Mouse (Mus musculus) gastrocnemius, postnatal 10 days (tissue): Measurements from ENCODE around the gene Ewsr1. TPM values are rescaled to one million over a fixed set of nuclear protein-coding genes. Genes with fewer than 3 reads are reported as not detected.

ENCODE experiments used
- DNase-seq: peaks from one replicate; pipeline ENCODE4 v3.0.0; 2021; ENCODE audit warnings: mixed read lengths
- total RNA-seq, 2 experiments: library from RNA; stranded (reverse); gene quantifications; 2 replicates each; pipeline ENCODE4 v1.2.3; 2021

Ewsr1 gene
- total RNA-seq, 2 experiments from 2014 or later, result 141 to 189 TPM

DNA sequence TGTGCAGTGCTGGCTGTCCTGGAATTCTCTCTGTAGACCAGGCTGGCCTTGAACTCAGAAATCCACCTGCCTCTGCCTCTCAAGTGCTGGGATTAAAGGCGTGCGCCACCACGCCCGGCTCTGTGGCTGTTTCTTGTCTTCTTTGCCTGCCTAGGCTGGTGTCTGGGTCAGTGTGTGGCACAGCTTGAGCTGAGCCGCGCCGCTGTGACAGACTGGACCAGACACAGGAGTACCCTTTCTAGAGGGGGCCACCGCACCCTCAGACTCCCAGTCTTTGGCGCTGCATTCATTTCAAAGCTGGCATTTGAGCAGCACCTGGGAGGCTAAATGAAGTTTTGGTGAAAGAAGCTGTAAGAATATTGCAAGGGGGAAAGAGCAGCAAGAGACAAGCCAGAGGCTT, 40.3 kb downstream of the Ewsr1 start:
- DNase-seq, result no peak

DNA sequence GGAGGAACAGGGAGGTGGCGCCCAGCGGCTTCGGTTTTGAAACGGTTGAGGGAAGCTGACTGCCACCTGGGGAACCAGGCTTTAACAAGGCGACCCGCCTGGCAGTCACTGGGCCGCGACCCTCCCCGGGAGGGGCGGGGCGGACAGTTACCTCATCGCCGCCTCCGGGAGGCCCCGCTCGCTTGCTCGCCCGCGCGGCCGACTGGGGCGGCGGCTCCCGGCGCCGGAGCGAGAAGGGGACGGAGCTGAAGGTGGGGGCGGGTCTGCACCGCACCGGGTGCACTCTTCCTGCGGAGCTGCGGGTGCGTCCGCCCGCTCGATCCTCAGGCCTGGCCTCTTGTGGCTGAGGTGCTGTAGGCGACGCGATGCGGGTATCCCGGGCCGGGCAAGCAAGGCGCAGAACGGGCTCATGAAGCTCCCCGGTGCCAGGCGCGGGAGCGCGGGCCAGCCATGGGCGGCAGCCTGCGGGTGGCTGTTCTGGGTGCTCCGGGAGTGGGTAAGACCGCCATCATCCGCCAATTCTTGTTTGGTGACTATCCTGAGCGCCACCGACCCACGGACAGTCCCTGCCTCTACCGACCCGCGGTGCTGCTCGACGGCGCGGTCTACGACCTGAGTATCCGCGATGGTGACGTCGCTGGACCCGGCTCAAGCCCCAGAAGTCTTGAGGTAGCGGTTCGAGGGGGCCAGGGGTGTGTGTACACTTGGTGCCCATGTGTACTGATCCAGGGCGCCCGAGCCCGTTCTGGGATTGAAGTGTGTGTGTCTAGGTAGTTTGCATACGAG, 41.0 kb downstream of the Ewsr1 start, which contains the start of gene Rasl10a:
Gene Rasl10a (plus strand): TSS at position 273 of the 786 bp plus-strand sequence.
- peak; percentile 46 for DNase-seq

DNA sequence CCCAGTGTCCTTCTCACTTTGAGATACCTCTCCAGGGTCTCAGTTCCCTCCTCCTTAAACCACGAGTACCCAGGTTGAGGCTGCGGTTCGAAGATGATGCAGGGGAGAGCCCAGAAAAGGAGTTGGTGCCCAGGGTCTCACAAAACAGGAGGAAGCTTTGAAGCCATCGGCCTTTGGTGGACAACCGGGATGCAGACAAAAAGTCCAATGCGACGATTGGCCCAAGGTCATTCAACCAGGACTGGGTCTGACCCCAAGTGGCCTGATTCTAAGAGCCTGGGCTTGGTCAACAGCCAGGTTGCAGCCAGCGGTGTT, 41.6 kb downstream of the Ewsr1 start:
- no peak for DNase-seq

DNA sequence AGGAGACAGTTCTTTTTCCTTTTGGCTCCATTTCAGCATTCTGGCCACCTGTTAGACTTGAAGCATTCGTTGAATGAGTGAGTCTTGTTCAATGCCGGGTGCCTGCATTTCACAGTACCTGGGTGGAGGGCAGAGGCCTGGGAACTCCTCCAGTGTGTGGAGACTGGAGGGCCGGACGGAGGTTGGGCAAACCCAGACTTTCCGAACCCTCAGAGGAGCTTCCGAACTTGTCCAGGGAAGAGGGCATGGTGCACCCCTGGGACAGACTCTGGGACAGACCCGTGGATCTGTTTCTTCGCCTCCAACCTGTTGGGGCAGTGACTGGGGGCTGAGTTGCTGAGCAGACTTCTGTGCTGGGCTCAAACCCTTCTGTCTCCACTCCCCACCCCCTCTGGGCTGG, 42.0 kb downstream of the Ewsr1 start:
- no peak for DNase-seq

DNA sequence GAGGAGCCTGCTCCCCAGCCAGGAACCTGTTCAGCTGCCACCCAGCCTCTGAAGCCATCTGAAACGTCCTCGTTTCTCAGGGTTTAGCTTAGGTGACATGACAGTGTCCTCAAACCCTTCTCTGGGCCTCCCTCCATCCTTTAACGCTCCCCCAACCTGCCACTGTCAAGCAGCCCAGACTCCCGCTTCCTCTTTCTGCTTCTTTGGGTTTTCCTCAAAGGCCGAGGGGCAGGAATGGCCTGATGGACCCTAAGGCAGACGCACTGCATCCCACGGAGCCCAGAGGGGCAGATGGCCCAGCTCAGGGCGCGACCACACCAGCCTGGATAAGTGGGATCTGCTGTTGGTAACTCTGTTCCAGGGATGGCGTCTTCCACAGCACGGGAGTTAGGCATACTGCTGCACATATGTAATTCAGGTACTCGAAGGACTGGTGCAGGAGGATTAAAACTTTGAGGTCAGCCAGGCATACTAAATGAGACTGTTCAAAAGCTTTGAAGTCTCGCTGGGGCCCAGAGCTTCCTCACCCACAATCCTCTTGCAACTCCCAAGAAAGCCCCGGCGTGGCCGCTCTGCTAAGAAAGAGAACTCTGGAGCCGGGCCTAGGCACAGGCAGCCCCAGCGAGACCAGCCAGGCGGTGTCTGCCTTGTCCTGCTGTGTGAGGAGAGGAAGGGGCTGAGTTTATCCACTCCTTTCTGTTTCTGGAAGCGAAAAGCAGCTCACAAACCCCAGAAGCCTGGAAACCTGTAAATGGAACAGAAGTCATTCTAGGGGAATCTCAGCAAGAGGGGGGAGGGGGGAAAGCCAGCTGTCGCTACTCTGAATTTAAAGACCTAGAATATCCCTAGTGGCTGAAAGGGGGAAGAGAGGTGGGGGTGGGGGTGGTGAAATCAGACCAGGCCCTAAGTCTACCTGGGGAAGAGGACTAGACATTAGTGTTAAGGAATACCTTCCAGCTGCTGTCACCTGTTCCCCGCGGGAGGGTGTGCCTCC, 42.8 kb downstream of the Ewsr1 start:
- DNase-seq, result no peak

DNA sequence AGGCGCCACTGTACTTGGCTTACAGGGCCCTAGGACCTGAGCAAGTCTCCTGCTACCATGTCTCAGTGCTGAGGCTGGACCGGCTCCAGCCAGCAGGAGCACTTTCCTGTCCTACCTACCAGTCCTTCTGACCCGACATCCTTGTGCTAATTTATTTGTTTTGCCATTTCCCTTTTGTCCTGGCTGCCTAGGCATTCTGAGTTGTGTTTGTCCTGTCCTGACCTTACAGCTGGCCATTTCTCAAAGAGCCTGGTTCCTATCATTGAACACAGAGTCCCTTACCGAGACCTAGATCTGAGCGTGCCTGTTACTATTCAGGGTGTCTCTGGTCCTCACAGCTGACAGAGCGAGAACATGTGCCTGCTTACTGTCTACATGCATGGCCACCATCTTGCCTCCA, 44.2 kb downstream of the Ewsr1 start:
- DNase-seq, result no peak

DNA sequence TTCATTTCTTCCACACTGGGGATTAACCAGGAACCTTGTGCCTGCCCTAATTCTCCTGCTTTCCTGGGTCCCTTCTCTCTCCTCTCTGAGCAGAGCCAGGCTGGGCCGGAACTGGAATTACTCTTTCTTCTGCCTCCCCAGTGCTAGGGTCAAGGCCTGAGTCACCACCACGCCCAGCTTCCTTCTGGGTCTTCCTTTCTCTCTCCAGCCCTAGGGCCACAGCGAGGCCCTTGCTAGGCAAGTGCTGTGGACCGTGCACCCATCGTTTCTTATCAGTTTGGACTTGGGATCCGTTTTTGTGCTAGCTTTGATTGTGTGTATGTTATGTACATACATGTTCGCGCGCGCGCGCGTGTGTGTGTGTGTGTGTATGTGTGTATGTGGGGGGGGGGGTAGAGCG, 44.9 kb downstream of the Ewsr1 start:
- no peak for DNase-seq

DNA sequence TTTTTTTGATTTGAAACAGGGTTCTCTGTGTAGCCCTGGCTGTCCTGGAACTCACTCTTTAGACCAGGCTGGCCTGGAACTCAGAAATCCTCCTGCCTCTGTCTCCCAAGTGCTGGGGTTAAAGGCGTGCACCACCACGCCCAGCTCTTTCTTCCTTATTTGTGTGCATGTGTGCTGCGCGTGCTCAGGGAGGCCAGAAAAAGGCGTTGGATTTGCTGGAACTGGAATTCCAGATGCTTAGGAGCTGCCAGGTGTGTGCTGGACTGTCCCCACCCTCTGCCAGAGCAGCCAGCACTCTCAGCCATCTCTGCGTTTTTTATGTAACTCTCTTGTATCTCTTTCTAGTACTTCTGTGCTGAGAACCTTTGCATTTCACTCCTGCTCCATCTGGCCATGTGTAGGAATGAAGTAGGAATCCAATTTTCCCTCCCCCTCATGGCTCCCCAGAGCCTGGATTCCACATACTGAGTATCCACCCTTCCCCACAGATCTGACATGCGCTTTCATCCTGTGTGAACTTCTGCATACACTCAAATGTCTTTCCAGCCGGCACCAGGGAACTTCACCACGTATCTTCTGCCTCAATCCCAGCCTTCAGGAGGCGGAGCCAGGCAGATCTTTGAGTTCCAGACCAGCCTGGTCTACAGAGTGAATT, 46.7 kb downstream of the Ewsr1 start:
- DNase-seq, result no peak

DNA sequence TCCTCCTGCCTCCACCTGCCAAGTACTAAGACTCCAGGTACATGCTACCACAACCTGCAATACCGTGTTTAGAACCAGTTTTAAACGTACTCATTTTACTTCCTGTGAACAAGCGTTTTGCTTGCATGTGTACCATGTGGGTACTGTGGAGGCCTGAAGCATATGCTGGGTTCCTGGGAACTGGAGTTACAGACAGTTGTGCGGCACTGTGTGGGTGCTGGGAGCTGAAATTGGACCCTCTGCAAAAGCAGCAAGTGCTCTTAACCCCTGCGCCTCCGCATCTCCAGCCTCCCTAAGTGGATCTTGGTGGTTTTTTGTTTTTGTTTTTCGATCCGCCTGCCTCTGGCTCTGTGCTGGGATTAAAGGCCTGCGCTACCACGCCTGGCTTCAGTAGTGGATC, 47.4 kb downstream of the Ewsr1 start:
- no peak for DNase-seq

DNA sequence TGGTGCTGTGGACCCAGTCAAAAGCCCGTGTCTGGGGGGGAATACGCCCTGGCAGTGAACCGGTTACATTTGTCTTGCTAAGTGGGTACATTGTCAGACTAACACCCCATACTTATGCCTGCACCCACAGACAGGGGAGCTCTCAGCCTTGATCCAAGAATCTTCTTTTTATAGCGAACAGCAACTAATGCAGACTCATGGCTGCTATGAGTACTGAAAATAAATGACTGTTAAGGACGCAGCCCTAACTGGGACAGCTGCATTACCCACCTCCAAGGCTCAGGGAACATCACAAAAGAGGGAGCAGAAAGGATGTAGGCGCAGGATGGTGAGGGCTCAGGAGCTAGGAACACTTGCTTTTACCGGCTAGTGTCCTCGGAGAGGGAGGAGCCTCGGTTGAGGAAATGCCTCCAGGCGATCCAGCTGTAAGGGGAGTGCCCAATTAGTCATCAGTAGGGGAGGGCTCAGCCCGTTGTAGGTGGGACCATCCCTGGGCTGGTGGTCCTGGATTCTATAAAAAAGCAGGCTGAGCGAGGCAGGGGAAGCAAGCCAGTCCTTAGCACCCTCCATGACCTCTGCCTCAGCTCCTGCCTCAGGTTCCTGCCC, 52.6 kb downstream of the Ewsr1 start:
- no peak for DNase-seq

DNA sequence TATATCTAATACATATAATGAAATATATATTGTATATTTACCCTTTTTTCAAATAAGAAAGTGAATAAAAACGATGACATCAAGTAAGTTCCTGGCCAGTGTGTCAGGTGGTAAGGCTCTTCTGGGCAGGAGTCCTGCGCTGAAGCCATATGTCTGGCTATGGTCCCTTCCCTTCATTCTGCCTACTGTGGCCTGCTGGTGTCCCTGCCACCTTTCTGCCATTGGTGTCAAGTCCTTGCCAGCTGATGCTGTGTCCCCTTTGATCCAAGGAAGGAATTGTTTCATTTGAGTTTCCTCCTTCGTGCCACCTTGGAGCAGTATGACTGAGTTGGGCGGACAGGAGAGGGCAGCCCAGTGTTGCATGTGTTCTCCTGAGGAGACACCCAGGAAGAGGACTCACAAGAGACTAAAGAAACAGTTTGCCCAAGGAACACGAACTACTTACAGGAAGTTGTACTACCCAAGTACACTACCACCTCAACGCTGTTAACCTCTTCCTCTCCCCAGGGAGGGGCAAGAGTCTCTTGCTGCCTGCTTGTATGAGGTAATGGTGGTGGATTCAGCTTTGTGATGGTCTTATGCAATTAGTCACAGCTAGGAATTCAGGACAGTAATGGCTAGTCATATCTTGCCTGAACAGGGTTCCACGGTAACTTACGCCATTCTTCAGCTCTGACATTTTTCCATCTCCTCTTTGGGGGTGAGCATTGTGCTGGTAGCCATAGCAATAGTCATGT, 56.3 kb downstream of the Ewsr1 start:
- DNase-seq, result no peak

DNA sequence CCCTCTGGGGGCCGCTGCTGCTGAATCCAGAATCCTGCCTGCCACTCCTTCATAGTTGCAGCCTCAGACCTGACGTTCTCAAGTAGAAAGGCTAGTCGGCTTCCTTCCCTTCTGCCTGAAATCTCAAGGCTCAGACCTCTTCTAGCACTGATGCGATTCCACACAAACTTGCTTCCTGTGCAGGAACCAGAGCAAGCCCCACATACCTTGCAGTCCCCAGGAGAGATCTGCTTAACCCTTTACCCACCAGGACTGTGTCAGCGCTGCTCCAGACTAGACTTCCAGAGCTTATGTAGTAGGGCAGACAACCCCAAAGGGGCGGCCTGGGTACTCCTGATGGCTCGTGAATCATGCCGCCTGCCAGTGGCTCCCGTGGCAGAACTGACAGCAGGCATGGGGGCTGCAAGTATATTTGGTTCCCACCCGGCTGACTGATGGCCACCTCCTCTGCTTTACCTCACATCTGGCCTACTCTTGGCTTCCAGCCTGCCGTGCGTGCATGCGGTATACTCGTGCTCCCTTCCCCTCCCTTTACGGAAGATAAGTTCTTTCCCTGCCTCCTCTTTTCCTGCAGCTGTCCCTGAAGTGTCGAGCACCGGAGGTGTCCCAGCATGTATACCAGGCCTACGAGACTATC, 57.8 kb downstream of the Ewsr1 start:
- no peak for DNase-seq

DNA sequence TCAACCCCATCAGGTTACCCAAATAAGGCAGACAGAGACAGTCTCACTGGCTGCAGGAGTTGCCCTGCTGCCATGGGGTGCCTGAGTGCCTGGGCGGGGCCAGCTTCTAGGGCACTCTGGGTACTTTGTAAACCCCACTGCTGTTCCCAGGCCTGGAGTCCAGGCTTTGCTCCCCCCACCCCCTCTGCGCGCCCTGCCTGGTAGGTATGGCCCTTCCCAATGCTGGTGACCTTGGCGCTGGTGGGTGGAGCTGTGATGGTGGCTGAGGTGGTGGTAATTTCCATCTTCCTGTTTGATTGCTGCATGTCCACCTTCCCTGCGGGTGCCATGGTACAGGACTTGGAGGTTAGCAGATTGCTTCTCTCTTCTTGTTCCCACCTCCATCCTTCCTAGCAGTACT, 58.5 kb downstream of the Ewsr1 start:
- DNase-seq, result no peak

DNA sequence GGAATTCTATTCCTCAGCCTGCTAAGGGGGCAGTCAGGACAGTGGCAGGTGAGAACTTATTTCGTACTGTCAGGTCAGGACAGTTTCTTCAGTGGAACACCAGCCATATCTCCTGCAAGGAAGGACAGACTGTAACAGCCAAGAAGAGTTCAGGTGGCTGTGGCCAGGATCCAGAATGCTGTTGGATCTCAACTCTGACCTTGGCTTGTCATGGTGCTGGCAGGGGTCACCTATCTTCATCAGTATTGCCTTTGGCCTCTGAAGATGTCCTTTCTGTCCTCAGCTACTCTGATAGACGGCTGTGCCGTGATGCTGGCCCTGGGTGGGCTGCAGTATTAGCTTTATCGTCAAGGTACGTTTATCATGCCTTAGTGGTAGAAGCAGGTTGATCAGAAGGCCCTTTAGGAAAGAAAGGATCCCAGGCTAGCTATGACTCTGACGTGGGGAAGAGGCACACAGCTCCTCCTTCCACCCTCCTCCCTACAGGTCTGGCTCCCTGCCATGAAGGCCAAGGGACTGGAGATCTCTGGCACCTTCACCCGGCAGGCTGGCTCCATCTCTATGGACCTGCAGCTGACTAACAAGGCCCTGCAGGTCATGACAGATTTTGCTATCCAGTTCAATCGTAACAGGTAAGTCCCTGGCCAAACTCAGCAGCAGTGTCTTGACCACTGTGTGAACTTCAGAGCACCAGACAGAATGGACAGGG, 61.8 kb downstream of the Ewsr1 start:
- DNase-seq, result peak; percentile 46

DNA sequence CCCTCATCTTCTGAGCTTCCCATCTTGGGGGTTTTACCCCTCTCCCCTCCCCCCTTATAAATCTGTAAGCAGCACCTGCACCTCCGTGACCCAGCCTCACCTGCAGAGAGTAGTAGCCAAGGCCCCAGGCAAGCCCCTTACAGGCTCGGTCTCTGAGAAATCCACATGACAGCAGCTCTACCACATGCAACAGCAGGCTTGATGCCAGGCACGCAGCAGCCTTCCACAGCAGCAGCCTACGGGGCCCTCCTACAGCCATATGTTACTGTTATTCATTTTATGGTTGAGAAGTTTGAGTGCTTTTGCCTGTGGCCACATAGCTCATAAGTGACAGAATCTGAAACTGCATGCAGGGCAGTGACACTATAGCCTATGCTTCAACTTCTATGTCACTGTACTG, 63.6 kb downstream of the Ewsr1 start:
- no peak for DNase-seq

DNA sequence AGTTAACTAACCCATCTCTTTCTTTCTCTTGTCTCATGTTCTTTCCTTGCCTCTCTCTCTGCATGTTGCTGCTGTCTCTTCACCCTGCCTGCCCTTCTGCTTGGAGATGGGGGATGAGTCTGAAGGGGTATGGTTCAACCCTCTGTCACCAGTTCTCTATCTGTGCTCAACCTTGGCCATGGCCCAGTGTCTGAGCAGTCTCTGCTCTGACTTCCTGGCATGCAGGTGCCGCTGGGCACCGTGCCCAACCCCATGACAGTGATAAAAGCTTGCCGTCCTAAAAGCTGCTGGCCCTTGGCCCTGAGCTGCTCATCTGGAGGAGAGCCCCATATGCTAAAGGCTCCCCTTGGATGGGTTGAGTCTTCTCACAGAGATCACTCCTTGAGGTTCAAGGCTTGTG, 65.9 kb downstream of the Ewsr1 start:
- no peak for DNase-seq

DNA sequence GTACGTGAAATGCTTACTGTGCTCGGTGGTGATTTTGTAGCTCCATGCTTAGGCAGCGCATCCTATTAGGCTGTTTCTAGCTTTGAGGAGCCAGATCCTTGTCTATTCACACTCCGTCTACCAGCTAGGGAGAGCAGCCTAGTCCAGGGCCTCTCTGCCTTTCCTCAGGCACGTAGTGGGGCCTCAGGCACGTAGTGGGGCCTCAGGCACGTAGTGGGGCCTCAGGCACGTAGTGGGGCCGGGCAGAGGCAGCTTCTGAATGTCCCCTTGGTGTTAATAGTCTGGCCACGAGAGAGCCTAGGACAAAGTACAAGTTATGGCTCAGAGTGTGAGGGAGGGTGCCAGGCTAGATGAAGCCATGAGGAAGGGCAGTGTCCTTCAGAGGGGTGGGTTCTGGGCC, 66.4 kb downstream of the Ewsr1 start:
- DNase-seq, result no peak

DNA sequence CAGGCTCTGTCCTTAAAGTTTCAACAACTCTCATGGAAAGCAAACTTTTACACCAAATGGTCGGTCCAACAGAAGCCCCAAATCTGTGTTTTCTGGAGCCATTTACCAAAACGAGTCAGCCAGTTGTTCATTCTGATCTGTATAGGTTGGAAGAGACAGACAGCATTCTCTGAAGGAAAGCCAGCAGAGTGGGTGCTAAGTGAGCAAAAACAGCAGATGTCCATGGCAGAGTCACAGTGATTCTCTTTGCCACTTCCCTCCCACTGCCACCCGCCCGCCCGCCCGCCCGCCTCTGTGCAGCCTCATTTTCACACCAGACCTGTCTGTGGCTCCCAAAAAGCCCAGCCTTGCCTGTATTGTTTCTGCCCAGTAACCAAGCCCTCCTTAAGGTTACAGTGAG, 70.8 kb downstream of the Ewsr1 start:
- DNase-seq, result no peak

DNA sequence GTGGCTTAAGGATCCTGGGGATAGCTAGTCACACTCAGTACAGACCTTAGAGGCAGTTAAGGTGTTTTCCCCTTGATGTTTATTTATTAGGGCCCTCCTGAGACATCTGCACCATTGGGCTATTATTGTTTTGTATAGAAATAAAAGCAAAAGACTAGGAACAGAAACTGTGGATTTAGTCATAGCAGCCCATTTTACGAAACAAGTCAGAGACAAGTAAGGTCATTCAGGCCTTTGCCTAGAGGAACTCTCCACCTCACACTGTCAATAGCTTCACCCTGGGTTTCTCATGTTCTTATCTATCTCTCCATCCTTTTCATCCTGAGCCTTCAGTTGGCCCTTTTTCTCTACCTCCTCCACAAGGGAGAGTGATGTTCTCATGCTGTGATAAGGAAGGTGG, 74.0 kb downstream of the Ewsr1 start:
- no peak for DNase-seq
